Mouse (Mus musculus): Measurements from ENCODE around the gene Tbx2. TPM values are rescaled to one million over a fixed set of nuclear protein-coding genes. Genes with fewer than 3 reads are reported as not detected.

Tbx2 gene
- total and polyA plus RNA-seq, 3 experiments: 0.01 TPM; not detected in 2

GRCm38 (mm10) chr11:85807353-85807752 lies 25.0 kb upstream of the Tbx2 start:
- Histone ChIP-seq H3K9me3 (replicated peaks; ENCODE audit: insufficient read depth, low read length) (no peaks in the 10 kb centered on the region), H3K27me3 (ENCODE audit: control insufficient read depth in 1 of 2, insufficient read depth in 2 of 2, low read length in 2 of 2) (no peaks in the 10 kb centered on the region), H3K4me1 (ENCODE audit: control insufficient read depth in 1 of 2, insufficient read depth in 2 of 2, low read length in 2 of 2) (peaks cover 5 to 11% of the 10 kb centered on the region in 2 experiments), H3K79me2 (ENCODE audit: control insufficient read depth, insufficient read depth, low read length, poor library complexity) (no peaks in the 10 kb centered on the region), H3K9ac (ENCODE audit: control insufficient read depth, low read depth, low read length, poor library complexity, severe bottlenecking) (no peak overlapping the region), H3K27ac (ENCODE audit: control insufficient read depth, low read depth, low read length) (no peak overlapping the region), H3K4me3 (ENCODE audit: control insufficient read depth in 1 of 2, insufficient read depth in 1 of 2, low read depth in 2 of 2, low read length in 2 of 2) (no peak overlapping the region), H3K36me3 (ENCODE audit: control insufficient read depth in 1 of 2, insufficient read depth in 2 of 2, low read length in 2 of 2) (peaks cover 0 to 9% of the 10 kb centered on the region in 2 experiments; a peak in 2 of 4 replicates)
- no peak for DNase-seq (ENCODE audit: low read depth, low spot score)
- TF ChIP-seq ZNF384 (IDR thresholded peaks at IDR 0.05; ENCODE audit: low read depth, low read length) (no peak), SMC3 (IDR thresholded peaks at IDR 0.05; ENCODE audit: low read depth, low read length) (no peak), CHD1 (IDR thresholded peaks at IDR 0.05; ENCODE audit: low read depth, low read length) (no peak), POLR2A (IDR thresholded peaks at IDR 0.05; ENCODE audit: control insufficient read depth in 1 of 2, insufficient read depth in 1 of 2, low read depth in 1 of 2, low read length in 2 of 2, poor library complexity in 1 of 2) (no peak), ZMIZ1 (IDR thresholded peaks at IDR 0.05; ENCODE audit: low read depth, low read length) (no peak), POLR2AphosphoS5 (IDR thresholded peaks at IDR 0.05; ENCODE audit: borderline replicate concordance, low read depth, low read length) (no peak), ZKSCAN1 (IDR thresholded peaks at IDR 0.05; ENCODE audit: low read depth, low read length) (no peak)

GRCm38 (mm10) chr11:85811229-85811628 lies 21.1 kb upstream of the Tbx2 start:
- H3K9ac ChIP-seq (ENCODE audit: control insufficient read depth, low read depth, low read length, poor library complexity, severe bottlenecking): no peak overlapping the region

GRCm38 (mm10) chr11:85811676-85812075 lies 20.7 kb upstream of the Tbx2 start:
- Histone ChIP-seq H3K9me3 (replicated peaks; ENCODE audit: insufficient read depth, low read length) (no peaks in the 10 kb centered on the region), H3K27ac (ENCODE audit: control insufficient read depth, low read depth, low read length) (no peak overlapping the region), H3K36me3 (ENCODE audit: control insufficient read depth in 1 of 2, insufficient read depth in 2 of 2, low read length in 2 of 2) (no peaks in the 10 kb centered on the region), H3K79me2 (ENCODE audit: control insufficient read depth, insufficient read depth, low read length, poor library complexity) (no peaks in the 10 kb centered on the region), H3K4me3 (ENCODE audit: control insufficient read depth in 1 of 2, insufficient read depth in 1 of 2, low read depth in 2 of 2, low read length in 2 of 2) (no peak overlapping the region), H3K27me3 (ENCODE audit: control insufficient read depth in 1 of 2, insufficient read depth in 2 of 2, low read length in 2 of 2) (no peaks in the 10 kb centered on the region), H3K4me1 (ENCODE audit: control insufficient read depth in 1 of 2, insufficient read depth in 2 of 2, low read length in 2 of 2) (no peaks in the 10 kb centered on the region), H3K9ac (ENCODE audit: control insufficient read depth, low read depth, low read length, poor library complexity, severe bottlenecking) (no peak overlapping the region)
- TF ChIP-seq BHLHE40 (IDR thresholded peaks at IDR 0.05; ENCODE audit: borderline replicate concordance, low read depth, low read length): no peak
- no peak for TF ChIP-seq TBP (IDR thresholded peaks at IDR 0.05; ENCODE audit: low read depth, low read length)
- TF ChIP-seq MAFK (IDR thresholded peaks at IDR 0.05; ENCODE audit: borderline replicate concordance, low read depth, low read length): no peak
- TF ChIP-seq POLR2A (IDR thresholded peaks at IDR 0.05; ENCODE audit: control insufficient read depth in 1 of 2, insufficient read depth in 1 of 2, low read depth in 1 of 2, low read length in 2 of 2, poor library complexity in 1 of 2): no peak
- TF ChIP-seq HCFC1 (IDR thresholded peaks at IDR 0.05; ENCODE audit: low read depth, low read length): no peak
- no peak for TF ChIP-seq CHD1 (IDR thresholded peaks at IDR 0.05; ENCODE audit: low read depth, low read length)
- no peak for TF ChIP-seq NRF1 (IDR thresholded peaks at IDR 0.05; ENCODE audit: insufficient read depth, low read depth, low read length, poor library complexity, severe bottlenecking)
- TF ChIP-seq MAZ (IDR thresholded peaks at IDR 0.05; ENCODE audit: low read depth, low read length): no peak
- TF ChIP-seq JUND (IDR thresholded peaks at IDR 0.05; ENCODE audit: low read depth, low read length): no peak
- TF ChIP-seq MYB (IDR thresholded peaks at IDR 0.05; ENCODE audit: low read depth, low read length): no peak
- no peak for TF ChIP-seq MEF2A (IDR thresholded peaks at IDR 0.05; ENCODE audit: extremely low read depth, insufficient replicate concordance, low read depth, low read length, poor library complexity, severe bottlenecking)
- TF ChIP-seq RAD21 (IDR thresholded peaks at IDR 0.05; ENCODE audit: low read depth, low read length): no peak
- no peak for TF ChIP-seq POLR2AphosphoS5 (IDR thresholded peaks at IDR 0.05; ENCODE audit: borderline replicate concordance, low read depth, low read length)
- DNase-seq (ENCODE audit: low read depth, low spot score): no peak

More at GRCm38 (mm10) chr11:85811229-85811628, 21.1 kb upstream of the Tbx2 start:
- no peak overlapping the region for H3K27ac ChIP-seq (ENCODE audit: control insufficient read depth, low read depth, low read length)
- peak; percentile 73 for TF ChIP-seq MAX (IDR thresholded peaks at IDR 0.05; ENCODE audit: low read length)
- no peak for TF ChIP-seq POLR2AphosphoS2 (IDR thresholded peaks at IDR 0.05; ENCODE audit: low read length)
- TF ChIP-seq NRF1 (IDR thresholded peaks at IDR 0.05; ENCODE audit: insufficient read depth, low read depth, low read length, poor library complexity, severe bottlenecking): no peak
- peak; percentile 51 for TF ChIP-seq USF1 (IDR thresholded peaks at IDR 0.05; ENCODE audit: low read depth, low read length)
- TF ChIP-seq MAZ (IDR thresholded peaks at IDR 0.05; ENCODE audit: low read depth, low read length): 0 out of 2 replicates have a peak, but pooled peaks have one; percentile 24
- no peaks in the 10 kb centered on the region for H3K79me2 ChIP-seq (ENCODE audit: control insufficient read depth, insufficient read depth, low read length, poor library complexity)
- H3K27me3 ChIP-seq (ENCODE audit: control insufficient read depth in 1 of 2, insufficient read depth in 2 of 2, low read length in 2 of 2): no peaks in the 10 kb centered on the region
- no peaks in the 10 kb centered on the region for H3K36me3 ChIP-seq (ENCODE audit: control insufficient read depth in 1 of 2, insufficient read depth in 2 of 2, low read length in 2 of 2)
- peak; percentile 11 for DNase-seq (ENCODE audit: low read depth, low spot score)
- no peak overlapping the region for H3K4me3 ChIP-seq (ENCODE audit: control insufficient read depth in 1 of 2, insufficient read depth in 1 of 2, low read depth in 2 of 2, low read length in 2 of 2)
- H3K9me3 ChIP-seq (replicated peaks; ENCODE audit: insufficient read depth, low read length): no peaks in the 10 kb centered on the region
- H3K4me1 ChIP-seq (ENCODE audit: control insufficient read depth in 1 of 2, insufficient read depth in 2 of 2, low read length in 2 of 2): no peaks in the 10 kb centered on the region

Measured in MEL (cell line).